Mouse (Mus musculus) adrenal gland, postnatal 14 days (tissue): ENCODE measurements around the gene Kcnq5. TPM values are rescaled to one million over a fixed set of nuclear protein-coding genes. Genes with fewer than 3 reads are reported as not detected.

Experiments
- DNase-seq: peaks from one replicate; pipeline ENCODE4 v3.0.0; 2021; ENCODE audit warnings: mixed read lengths
- long read RNA-seq, 2 experiments: library from polyadenylated mRNA; stranded (forward); transcript quantifications; one replicate each; pipeline ENCODE4 v2.0.0; 2021
- total RNA-seq: library from RNA; stranded (reverse); gene quantifications from 2 replicates; pipeline ENCODE4 v1.2.3, GENCODE M21; 2021

The Kcnq5 gene
- 1.3 and 1.6 TPM in 2 replicates for total RNA-seq
- long read RNA-seq, experiment 1: 0 reads
- long read RNA-seq, experiment 2: 0 reads

GRCm38 (mm10) chr1:21961251-21962082 lies at the start of gene Kcnq5:
TSS of gene Kcnq5 (minus strand) at chr1:21961942.
- peak; percentile 75 for DNase-seq

DNA sequence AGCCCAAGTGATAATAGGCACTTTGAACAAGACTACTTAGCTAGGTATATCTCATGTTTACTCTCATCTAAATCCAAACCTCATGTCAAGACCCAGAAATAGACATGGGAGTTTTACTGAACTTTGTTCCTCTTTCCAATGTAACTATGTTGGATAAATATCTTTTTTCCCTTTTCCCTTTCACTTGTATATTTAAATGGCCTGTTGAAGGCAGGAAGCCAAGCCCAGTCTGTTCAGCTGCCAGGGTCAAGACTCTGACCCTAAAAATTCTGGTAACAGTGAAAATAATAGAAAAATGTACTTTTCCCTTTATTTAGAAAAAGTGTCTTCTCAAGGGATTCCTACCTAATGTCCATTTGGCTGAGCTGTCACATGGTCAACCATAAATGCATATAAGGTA lies 18.0 kb upstream of the Kcnq5 start:
- no peak for DNase-seq

DNA sequence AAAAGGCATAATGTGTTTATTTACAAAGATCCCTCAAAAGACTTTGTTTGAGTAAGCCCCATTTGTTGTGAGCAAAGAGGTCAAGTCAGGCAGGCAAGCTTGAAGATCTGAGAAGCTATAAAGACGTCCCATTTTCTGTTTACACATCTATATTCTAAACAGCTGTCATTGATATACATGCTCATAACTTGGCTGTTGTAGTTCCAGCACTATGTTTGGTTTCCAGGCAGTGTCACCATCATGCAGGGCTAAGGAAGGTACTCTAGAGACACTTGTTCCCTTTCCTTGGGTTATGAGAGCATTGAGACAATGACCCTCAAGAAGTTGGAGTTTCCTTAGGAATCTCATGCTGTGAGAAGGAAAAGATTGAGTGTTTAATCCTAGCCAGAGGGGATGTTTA lies 17.6 kb upstream of the Kcnq5 start:
- no peak for DNase-seq

DNA sequence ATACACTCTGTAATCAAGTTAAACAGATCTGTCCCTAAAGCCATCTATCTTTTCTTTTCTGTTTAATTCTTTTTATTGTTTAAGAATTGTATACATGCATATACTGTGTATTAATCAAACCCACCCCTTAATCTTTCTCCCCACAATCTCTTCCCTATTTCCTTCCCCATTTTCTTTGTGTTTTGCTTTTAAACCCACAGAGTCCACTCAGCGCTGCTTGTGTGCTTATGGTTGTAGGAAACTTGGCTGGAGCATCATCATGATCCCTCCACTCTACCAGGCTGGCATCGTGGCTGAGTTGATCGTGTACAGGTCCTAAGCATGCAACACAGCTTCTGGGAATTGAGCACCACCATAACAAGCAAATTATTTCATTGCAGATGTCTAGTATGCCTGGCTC lies 12.3 kb upstream of the Kcnq5 start:
- no peak for DNase-seq

DNA sequence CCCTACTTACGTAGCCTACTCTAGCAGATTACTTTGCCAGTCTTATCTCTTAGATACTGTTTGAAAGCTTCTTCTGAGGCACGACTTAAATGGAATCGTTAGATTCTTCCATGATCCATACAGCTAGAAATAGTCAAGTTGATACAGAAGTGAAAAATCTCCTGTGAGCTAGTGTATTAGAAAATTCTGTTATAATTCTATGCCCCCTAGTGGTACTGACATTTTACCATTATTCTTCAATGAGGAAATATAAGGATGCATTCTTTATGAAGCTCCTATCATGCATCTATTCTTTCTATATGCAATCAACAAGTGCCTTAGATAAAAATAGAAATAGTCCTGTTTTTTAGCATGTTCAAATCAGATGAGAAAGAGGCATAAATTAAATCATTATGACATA lies 5.4 kb upstream of the Kcnq5 start:
- no peak for DNase-seq

DNA sequence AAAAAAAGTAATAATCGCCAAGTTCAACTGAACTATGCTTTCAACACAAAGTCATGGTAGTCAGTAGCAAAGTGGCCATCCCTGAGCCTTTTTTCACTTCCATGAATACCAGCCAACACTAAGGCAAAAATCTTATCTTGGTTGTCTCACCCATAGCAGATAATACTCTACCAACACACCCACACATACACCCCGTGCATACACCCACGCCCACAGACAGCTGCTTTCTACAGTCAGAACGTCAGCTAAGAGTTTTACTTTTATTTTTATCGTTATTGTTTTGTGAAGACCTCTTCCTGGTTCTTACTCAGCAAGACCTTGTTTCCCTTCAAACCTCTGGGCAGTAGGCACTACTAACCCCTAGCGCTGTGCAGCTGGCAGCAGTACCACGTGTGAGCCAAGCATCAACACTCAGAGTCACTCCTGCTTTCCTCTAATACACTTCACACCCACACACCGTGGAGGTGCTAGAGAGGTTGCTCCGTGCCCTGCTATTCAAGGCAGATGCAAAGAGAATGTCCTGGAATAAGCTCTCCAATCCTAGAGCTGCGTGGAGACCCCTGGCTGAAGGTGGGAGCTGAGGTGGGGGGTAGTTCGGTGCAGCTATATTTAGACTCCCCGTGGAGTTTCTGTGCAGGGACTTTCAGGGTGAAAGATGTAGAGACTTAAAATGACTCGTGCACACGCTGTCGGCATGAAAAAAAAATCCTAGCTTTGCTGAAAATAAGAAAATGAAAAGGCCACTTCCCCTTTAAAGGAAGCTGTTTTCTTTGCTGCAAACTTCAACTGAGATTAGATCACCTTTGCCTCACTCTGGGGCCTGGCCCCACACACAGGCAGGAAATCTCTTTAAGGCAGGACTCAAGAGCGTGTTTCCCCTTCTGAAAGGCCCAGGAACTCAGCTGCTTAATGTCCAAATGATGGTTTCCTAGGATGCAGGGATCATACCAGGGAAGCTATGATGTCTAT lies 1.4 kb upstream of the Kcnq5 start:
- no peak for DNase-seq

GRCm38 (mm10) chr1:21962083-21962471 lies 335 bp upstream of the Kcnq5 start:
- DNase-seq: peak; percentile 6

GRCm38 (mm10) chr1:21960421-21961250 lies 1.1 kb downstream of the Kcnq5 start:
- peak; percentile 9 for DNase-seq

DNA sequence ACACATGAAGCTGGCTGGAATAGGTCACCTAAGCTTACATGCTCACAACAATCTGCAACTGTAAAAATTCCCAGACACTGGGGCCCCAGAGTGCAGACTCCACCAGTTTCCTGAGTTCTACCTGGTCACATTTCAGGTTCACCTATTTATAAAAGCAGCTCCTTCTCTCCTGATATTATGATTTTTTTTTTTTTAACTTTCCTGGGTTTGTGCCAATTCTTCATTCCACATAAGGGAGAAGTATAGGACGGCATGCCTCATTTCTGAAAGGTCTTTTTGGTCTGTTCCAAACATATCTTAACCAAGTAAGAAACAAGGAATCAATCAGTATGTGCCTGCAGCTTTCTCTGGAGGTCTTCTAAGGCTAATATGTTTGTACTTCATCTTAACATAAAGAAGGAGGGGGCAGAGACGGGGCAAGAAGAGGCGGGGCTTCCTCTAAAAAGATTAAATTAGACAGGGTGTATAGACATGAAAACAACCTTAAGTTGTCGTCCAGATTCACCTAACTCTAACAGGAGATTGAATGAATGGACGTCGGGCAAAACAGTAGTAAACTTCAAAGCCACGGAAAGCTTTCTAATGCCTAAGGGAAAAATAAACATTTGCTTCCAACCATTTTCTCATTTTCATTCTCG lies 2.0 kb downstream of the Kcnq5 start:
- DNase-seq: no peak

DNA sequence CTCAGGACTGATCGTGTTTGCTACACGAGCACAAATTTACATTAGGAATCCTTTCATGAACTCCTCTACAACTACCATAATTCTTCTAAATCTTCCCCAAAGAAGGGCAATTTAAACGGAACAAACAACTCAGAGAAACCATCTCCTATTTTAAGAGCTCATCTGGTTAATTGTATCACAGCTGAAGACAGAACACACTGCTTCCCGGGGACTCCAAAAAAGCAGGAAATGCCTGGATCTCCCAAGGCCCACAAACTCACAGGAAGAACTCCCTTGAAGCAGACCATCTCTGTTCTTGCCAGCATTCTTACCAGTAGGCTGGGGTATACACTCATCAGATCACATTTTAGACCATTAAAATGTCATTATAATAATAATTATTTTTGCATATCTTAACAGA lies 3.7 kb downstream of the Kcnq5 start:
- no peak for DNase-seq

GRCm38 (mm10) chr1:21940831-21941230 lies 20.9 kb downstream of the Kcnq5 start:
- DNase-seq: no peak

- DNase-seq: no peak
These were observed 34.6 kb downstream of the Kcnq5 start for GRCm38 (mm10) chr1:21927182-21927581.

- no peak for DNase-seq
These were observed 38.5 kb downstream of the Kcnq5 start for GRCm38 (mm10) chr1:21923293-21923642.

GRCm38 (mm10) chr1:21922578-21923292 lies 39.0 kb downstream of the Kcnq5 start:
- no peak for DNase-seq

DNA sequence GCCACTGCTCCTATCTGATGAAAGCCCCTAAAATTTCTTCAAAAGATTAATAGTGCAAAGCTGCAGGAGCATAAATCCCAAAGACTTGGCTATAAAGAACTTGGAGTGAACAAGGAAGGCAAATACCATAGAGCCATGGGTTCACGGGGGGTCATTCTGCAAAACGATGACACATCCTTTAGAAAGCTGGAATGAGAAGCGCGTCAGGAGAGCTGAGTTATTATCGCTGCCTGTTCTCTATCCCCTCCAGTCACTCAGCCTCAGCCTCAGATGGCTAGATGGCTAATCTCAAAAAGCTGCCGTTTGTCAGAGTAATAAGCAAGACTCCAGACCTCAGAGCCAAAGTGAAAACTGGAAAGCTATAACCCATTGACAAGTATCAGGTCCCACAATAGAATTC lies 42.5 kb downstream of the Kcnq5 start:
- no peak for DNase-seq

- DNase-seq: no peak
These were observed 65.5 kb downstream of the Kcnq5 start for GRCm38 (mm10) chr1:21896067-21896719.

DNA sequence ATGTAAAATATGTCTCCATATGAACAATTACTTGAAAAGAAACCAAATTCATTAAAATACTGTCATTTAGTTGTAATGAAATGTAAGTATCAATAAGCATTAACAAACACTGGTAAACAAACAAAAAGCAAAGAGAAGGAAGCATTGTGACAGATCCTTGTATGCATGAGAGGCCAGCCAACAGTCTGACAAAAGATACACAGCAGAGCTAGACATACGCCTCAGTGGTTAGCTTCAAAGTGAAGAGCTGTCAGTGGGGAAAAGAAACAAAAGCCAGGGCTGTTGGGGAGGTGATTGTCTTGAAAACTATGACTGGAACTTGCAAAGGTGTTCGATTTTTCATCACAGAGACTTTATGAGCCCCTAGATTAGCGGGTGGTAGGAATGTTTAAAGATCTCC lies 78.0 kb downstream of the Kcnq5 start:
- no peak for DNase-seq

DNA sequence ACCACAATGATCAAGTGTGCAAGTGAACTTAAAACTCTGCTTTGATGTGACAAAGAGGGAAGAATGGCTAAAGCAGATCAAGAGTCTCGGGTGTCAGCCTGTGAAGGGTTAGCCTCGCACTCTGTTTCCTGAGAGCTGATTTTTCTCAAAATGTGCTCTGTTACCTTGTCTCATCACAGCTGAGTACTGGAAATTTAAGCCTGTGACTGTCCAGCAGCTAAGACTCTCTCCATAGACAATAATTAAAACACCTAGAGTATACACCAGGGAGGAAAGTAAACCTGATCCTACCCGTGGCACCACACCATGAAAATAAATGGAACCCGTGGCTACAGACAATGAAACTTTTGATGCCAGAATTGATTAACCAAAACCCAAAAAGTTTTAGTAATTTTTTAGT lies 90.9 kb downstream of the Kcnq5 start:
- no peak for DNase-seq

- DNase-seq: no peak
These were observed 93.3 kb downstream of the Kcnq5 start for GRCm38 (mm10) chr1:21868484-21868883.

DNA sequence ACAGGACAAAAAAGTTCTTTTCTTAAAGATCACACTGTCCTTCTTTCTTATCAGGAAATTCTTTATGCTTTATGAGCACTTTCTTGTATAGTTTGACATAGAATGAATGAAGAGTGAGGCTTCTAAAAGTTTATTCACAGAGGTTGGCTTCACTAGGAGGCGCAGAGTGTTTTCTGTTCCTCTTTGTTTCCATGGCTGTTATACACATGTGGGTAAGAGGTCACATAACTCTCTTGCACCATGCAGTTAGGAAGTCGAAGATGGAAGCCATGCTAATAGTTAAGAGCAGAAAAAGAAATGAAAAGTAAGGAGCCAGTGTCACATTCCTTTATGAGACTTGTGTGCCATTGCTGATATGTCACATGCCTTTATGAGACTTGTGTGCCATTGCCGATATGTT lies 105.3 kb downstream of the Kcnq5 start:
- no peak for DNase-seq

- no peak for DNase-seq
These were observed 123.2 kb downstream of the Kcnq5 start for GRCm38 (mm10) chr1:21838534-21838933.
